Mouse (Mus musculus) gastrocnemius, postnatal 10 days (tissue): ENCODE data around the gene Serpina11. TPM values are rescaled to one million over a fixed set of nuclear protein-coding genes. Genes with fewer than 3 reads are reported as not detected.
"Not testable (repeated sequence)": the region's sequence is repeated elsewhere in the genome, so short reads cannot be mapped to it uniquely, and the experiment has no call there.

Experiments used
- DNase-seq: peaks from one replicate; pipeline ENCODE4 v3.0.0; 2021; ENCODE audit warnings: mixed read lengths
- total RNA-seq, 2 experiments: library from RNA; stranded (reverse); gene quantifications; 2 replicates each; pipeline ENCODE4 v1.2.3; 2021

Gene Serpina11
- total RNA-seq, 2 experiments from 2014 or later = not detected

- no peak for DNase-seq
Measured at GRCm38 (mm10) chr12:103971080-103971479, 18.7 kb downstream of the Serpina11 start.

DNA sequence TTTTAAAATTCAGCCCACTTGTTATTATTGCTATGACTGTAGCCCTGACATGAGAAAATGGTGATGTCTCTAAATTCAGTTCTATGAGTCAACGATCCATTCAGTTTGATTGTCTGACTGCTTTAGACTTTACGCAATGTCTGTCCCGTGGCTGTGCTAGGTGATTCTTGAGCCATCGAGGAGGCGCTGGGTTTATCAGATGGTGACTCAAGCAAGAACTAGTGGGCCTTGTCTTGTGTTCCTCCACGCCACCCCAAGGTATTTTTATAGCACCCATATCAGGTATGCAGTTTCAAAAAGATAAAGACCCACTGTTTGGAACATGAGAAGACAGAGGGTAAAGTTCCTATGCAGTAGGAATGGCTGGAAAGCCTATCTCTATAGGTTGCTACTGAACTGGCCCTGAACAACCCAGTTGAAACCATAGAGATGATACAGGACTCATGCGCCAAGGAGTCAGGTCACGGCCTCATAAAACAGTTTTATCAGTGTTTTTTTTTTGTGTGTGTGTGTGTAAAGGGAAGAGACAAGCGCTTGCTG lies 20.1 kb downstream of the Serpina11 start:
- no peak for DNase-seq

DNA sequence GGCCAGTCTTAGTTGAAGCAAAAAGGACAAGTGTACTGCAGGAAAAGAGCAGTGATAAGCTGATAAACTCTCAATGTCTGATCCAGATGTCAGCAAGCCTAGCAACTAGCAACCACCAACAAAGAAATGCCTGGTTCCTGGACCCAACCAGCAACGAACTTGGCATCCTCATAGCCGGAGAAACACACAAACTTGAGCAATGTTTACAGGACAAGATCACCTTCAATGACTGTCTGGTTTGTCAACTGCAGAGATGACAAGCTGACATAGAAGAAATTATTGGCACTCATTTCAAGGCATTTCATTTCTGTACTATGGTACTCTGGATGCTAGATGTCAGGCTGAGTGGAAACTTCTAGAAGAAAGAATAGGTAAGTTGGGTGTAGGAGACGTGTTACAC lies 23.0 kb downstream of the Serpina11 start:
- DNase-seq = no peak

DNA sequence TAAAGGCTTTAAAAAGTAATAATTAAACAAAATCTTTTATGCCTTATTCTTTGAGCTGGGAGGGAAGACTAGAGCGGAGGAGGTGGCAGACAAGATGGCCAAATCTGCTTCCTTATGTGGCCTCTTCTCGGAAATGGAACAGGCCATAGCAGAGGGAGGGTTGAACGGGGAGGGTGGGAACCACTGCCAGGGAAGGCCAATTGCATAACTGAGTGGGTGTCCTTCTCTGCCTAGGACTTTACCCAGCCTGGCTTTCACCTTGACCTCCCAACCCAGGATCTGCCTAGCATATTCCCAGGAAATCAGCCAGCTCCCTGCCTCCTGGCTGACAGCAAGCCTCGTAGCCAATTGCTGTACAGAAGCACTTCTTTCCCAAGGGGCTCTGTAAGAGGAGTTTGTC lies 26.5 kb downstream of the Serpina11 start:
- no peak for DNase-seq

DNA sequence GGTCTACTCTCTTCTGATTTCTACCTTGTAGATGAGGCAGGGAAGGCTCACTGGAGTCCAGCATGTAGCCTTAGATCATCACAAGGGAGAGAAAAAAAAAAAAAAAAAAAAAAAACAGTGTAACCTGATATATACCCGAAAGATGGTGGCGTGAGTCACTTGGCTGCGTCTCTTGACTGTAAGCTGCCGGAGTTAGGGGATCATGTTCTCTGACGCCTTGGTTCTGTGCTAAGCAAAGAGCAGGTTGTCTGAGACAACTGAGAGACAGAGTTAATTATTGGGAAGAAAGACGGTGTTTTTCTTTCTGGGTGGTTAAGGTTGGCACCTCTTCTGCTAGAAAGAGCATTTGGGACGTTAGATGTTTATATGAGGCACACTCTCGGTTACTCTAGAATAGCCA lies 26.9 kb downstream of the Serpina11 start:
- DNase-seq = no peak

DNA sequence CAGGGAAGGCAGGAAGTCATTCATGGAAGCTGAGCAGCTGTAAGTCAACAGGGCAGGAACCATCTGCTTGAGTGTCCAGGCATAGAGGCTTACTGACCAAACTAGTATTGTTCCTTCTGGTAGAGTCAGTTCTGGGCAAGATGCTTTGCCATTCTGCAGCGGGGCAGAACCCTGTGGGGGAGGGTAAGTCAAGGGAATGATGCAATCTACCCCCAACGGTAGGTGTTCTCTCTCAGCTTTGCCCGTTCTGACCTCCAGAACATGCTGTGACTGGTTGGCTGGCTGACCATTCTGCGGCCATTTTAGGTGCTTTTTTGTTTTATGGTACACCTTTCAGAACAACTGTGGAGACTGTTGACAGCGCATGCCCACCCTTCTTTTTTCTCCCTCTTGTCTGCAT lies 27.4 kb downstream of the Serpina11 start:
- no peak for DNase-seq

GRCm38 (mm10) chr12:103961716-103962115 lies 28.0 kb downstream of the Serpina11 start:
- DNase-seq = no peak

DNA sequence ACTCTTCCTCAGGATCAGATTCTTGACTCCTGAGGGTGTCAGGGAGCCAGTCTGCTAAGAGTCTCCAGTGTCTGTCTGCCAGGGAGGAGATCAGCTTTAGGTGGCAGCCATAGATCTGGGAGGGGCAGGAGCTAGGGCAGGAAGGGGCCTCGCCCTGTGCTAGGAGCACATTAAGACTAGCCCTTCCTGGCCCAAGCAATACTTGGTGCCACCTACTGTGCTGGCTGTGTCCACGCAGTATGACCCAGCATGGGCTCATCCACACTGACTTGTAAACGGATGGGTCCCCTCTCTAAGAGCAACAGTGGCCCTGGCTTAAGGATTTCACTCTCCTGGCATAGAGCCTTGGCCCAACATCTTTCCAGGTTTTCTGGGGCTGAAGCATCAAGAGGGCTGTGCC lies 31.0 kb downstream of the Serpina11 start, which contains the start of gene Serpina1e:
Serpina1e (minus strand) TSS at position 178 of the 400 bp plus-strand sequence.
- no peak for DNase-seq

- DNase-seq = not testable (repeated sequence)
Measured at GRCm38 (mm10) chr12:103956555-103956954, 33.2 kb downstream of the Serpina11 start.

DNA sequence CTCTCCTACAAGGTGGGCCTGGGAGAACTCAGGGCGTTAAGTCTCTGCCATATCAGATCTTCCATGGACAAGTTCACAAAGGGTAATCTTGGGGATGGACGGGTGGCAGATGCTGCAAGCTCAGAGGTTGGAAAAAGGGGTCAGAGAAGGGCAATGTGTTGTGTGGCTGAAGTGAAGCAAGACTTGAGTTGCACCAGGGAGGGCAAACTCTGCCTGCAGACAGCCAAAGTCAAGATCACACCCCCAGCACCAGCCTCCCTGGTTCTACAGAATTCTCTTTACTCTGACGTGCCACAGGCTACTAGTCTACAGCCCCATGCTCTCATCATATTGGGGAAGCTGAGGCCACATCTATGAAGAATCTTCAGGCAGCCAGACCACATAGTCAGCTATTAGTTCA lies 36.8 kb downstream of the Serpina11 start:
- not testable (repeated sequence) for DNase-seq

DNA sequence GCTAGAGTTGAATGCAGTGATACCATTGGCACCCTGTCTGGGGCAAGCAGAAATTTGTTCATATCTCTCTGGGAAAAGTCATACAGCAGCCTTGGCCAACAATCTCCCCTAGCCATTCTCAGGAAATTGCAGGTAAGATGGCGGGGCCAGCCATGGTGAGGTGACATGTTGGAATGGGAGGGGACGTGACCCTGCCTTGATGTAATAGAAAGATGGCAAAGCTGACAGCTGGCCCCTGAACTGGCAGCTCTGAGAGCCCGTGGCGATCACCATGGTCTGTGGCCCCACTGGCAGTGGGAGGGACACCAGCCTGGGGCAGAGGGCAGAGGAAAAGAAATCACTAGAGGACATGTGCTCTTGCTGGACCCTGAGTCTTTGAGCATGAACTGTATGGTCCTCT lies 43.5 kb downstream of the Serpina11 start:
- DNase-seq = no peak

Other genes starting within 250 kb of the Serpina11 start
- gene Serpina1d, start 216.4 kb downstream of the Serpina11 start, total RNA-seq = 1 to 10 TPM in 1 of 2 experiments, not detected in 1; 2.1 TPM
- 1 to 10 TPM in 1 of 2 experiments, under 1 TPM in 1; 0.73 to 4.5 TPM for gene Serpina1b, start 159.6 kb downstream of the Serpina11 start, total RNA-seq
- gene Serpina1a, start 126.4 kb downstream of the Serpina11 start, total RNA-seq = 1 to 10 TPM in 1 of 2 experiments, not detected in 1; 1.9 TPM
- gene Serpina1c, start 85.1 kb downstream of the Serpina11 start, total RNA-seq = 1 to 10 TPM in 1 of 2 experiments, not detected in 1; 2.1 TPM
- gene Serpina1e, start 31.0 kb downstream of the Serpina11 start, total RNA-seq = under 1 TPM in 1 of 2 experiments, not detected in 1; 0.93 TPM
- gene Serpina9, start 23.8 kb upstream of the Serpina11 start, total RNA-seq = not detected
- gene Serpina12, start 54.5 kb upstream of the Serpina11 start, total RNA-seq = not detected
- not detected for gene Serpina5, start 111.2 kb upstream of the Serpina11 start, total RNA-seq
- gene Serpina3a, start 122.8 kb upstream of the Serpina11 start, total RNA-seq = not detected
- gene Serpina3b, start 138.0 kb upstream of the Serpina11 start, total RNA-seq = not detected
- gene Serpina3c, start 163.9 kb upstream of the Serpina11 start, total RNA-seq = 1 to 10 TPM; 1.1 to 3.0 TPM
- gene Serpina3f, start 224.6 kb upstream of the Serpina11 start, total RNA-seq = under 1 TPM in 1 of 2 experiments, not detected in 1; 0.16 TPM
- under 1 TPM in 1 of 2 experiments, not detected in 1; 0.38 TPM for gene Serpina3g, start 246.3 kb upstream of the Serpina11 start, total RNA-seq